Mouse (Mus musculus): ENCODE measurements around the gene Cd164l2.

The Cd164l2 gene

GRCm38 (mm10) chr4:133194482-133194881 is 17.4 kb upstream of the Cd164l2 start:
- no peak for DNase-seq (ENCODE audit: low spot score in 2 of 2)

GRCm38 (mm10) chr4:133195014-133195413 is 16.9 kb upstream of the Cd164l2 start:
- DNase-seq (ENCODE audit: low spot score in 2 of 2) = no peak

- DNase-seq (ENCODE audit: low spot score in 2 of 2) = no peak
These were observed 15.8 kb upstream of the Cd164l2 start for GRCm38 (mm10) chr4:133196136-133196535.

GRCm38 (mm10) chr4:133196852-133197251 is 15.1 kb upstream of the Cd164l2 start:
- DNase-seq (ENCODE audit: low spot score in 2 of 2) = no peak

GRCm38 (mm10) chr4:133197355-133197754 is 14.6 kb upstream of the Cd164l2 start:
- no peak for DNase-seq (ENCODE audit: low spot score in 2 of 2)

- DNase-seq (ENCODE audit: low spot score in 2 of 2) = no peak
These were observed 14.1 kb upstream of the Cd164l2 start for GRCm38 (mm10) chr4:133197801-133198286.

- no peak for DNase-seq (ENCODE audit: low spot score in 2 of 2)
These were observed 13.4 kb upstream of the Cd164l2 start for GRCm38 (mm10) chr4:133198337-133199180.

- no peak for DNase-seq (ENCODE audit: low spot score in 2 of 2)
These were observed 12.2 kb upstream of the Cd164l2 start for GRCm38 (mm10) chr4:133199743-133200142.

GRCm38 (mm10) chr4:133200343-133200742 is 11.6 kb upstream of the Cd164l2 start:
- DNase-seq (ENCODE audit: low spot score in 2 of 2) = peak in 1 of 2 experiments; percentile 35

- DNase-seq (ENCODE audit: low spot score in 2 of 2) = peak in 1 of 2 experiments; percentile 25
These were observed 10.7 kb upstream of the Cd164l2 start for GRCm38 (mm10) chr4:133201006-133201771.

- DNase-seq (ENCODE audit: low spot score in 2 of 2) = no peak
These were observed 9.7 kb upstream of the Cd164l2 start for GRCm38 (mm10) chr4:133202254-133202653.

- no peak for DNase-seq (ENCODE audit: low spot score in 2 of 2)
These were observed 8.3 kb upstream of the Cd164l2 start for GRCm38 (mm10) chr4:133203591-133203990.

- DNase-seq (ENCODE audit: low spot score in 2 of 2) = no peak
These were observed 7.6 kb upstream of the Cd164l2 start for GRCm38 (mm10) chr4:133204379-133204778.

- peak in 1 of 2 experiments; percentile 36 for DNase-seq (ENCODE audit: low spot score in 2 of 2)
These were observed 2.6 kb upstream of the Cd164l2 start for GRCm38 (mm10) chr4:133209366-133209765.

- no peak for DNase-seq (ENCODE audit: low spot score in 2 of 2)
These were observed 1.7 kb upstream of the Cd164l2 start for GRCm38 (mm10) chr4:133210023-133210787.

GRCm38 (mm10) chr4:133210788-133211390 is 1.0 kb upstream of the Cd164l2 start:
- DNase-seq (ENCODE audit: low spot score in 2 of 2) = no peak

- DNase-seq (ENCODE audit: low spot score in 2 of 2) = peak; percentile 67 to 74
These were observed 784 bp downstream of the Cd164l2 start for GRCm38 (mm10) chr4:133212562-133213267.

GRCm38 (mm10) chr4:133213268-133213590 is 1.3 kb downstream of the Cd164l2 start:
- no peak for DNase-seq (ENCODE audit: low spot score in 2 of 2)

- no peak for DNase-seq (ENCODE audit: low spot score in 2 of 2)
These were observed 1.7 kb downstream of the Cd164l2 start for GRCm38 (mm10) chr4:133213661-133214060.

- DNase-seq (ENCODE audit: low spot score in 2 of 2) = peak in 1 of 2 experiments; percentile 42
These were observed 5.7 kb downstream of the Cd164l2 start for GRCm38 (mm10) chr4:133217641-133218040.

GRCm38 (mm10) chr4:133218745-133219144 is 6.8 kb downstream of the Cd164l2 start:
- DNase-seq (ENCODE audit: low spot score in 2 of 2) = no peak

Data from frontal cortex, postnatal 25 days (tissue).